8 mouse cellular contexts compared by ENCODE assay signal in the genomic region with DNA sequence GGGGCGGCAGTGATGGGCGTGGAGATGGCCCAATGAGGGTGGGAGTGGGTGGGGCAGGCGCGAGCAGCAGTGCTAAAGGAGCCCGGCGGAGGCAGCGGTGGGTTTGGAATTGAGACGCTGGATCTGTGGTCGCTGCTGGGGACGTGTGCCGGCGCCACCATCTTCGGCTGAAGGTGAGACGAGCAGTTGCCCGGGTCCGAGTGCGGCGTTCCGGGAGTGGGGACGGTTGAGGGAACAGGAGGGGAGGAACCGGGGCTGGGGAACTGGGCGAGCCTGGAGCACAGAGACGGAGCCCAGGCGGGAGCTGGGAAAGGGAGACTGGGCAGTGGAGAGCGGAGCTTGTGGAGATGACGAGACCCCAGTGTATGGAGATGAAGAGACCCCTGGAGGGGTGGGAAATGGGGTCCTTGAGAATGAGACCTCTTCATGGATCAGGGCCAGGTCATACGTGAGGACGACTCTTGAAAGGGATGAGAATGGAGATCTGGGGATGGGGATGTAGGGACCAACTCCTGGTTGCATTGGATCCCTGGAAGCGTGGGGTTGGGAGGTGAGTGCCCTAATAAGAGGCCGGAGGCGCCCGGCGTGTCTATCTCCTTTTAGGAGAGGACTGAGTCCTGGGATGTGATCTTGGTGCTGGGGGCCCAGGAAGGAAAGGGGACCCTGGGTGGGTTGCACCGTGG. TPM values are rescaled to one million over a fixed set of nuclear protein-coding genes. Genes with fewer than 3 reads are reported as not detected.
A peak's percentile ranks its signal among the peaks of the same experiment; 100 is the strongest.
DNase-seq lines count a peak whose midpoint lies in the region; ATAC-seq and TF ChIP-seq lines count a peak whose summit lies in the region.

No protein-coding gene starts in this region.

- H3K36me3 ChIP-seq in embryonic facial prominence, embryonic 15.5 days, result no peaks in the 10 kb centered on the region
- no peaks in the 10 kb centered on the region for H3K36me3 ChIP-seq in midbrain, postnatal 0 days (ENCODE audit: insufficient read depth, low read length)

- H3K4me1 ChIP-seq in embryonic facial prominence, embryonic 15.5 days, result peaks cover 13% of the 10 kb centered on the region; the same call in 1 of the 2 replicates
- H3K4me1 ChIP-seq in midbrain, postnatal 0 days (ENCODE audit: insufficient read depth, low read length), result peaks cover 6% of the 10 kb centered on the region

- TF ChIP-seq CTCF in midbrain, postnatal 0 days (IDR thresholded peaks at IDR 0.05), result peak; percentile 55

- peak; percentile 15 to 17 for DNase-seq in left cerebral cortex, adult 18-20 months (ENCODE audit: low spot score in 2 of 2)
- no peak for DNase-seq in left cerebral cortex, adult 9 months (ENCODE audit: low spot score in 2 of 2)
- DNase-seq in adrenal gland, postnatal 10 days, result peak; percentile 35
- DNase-seq in kidney, postnatal 10 days, result peak; percentile 50
- DNase-seq in midbrain, postnatal 0 days (ENCODE audit: low spot score), result peak; percentile 32
- DNase-seq in adipocyte (ENCODE audit: low spot score), result no peak
- DNase-seq in frontal cortex, postnatal 10 days (ENCODE audit: low spot score in 2 of 2), result no peak

- H3K4me3 ChIP-seq in embryonic facial prominence, embryonic 15.5 days (replicated peaks), result peak overlapping the region; percentile 74
- H3K4me3 ChIP-seq in midbrain, postnatal 0 days (ENCODE audit: low read depth, low read length), result peak overlapping the region; percentile 94

- peak; percentile 8 for ATAC-seq in embryonic facial prominence, embryonic 15.5 days (ENCODE audit: insufficient number of reproducible peaks, low FRiP score, low TSS enrichment, low read depth)
- no peak; the same call in 1 of the 2 replicates for ATAC-seq in midbrain, postnatal 0 days (ENCODE audit: low FRiP score)

- H3K27me3 ChIP-seq in embryonic facial prominence, embryonic 15.5 days, result no peaks in the 10 kb centered on the region
- H3K27me3 ChIP-seq in midbrain, postnatal 0 days (ENCODE audit: insufficient read depth, low read length), result no peaks in the 10 kb centered on the region

- WGBS in embryonic facial prominence, embryonic 15.5 days, result under 1% methylated on average over 32 of the region's 34 CpGs
- WGBS in midbrain, postnatal 0 days, result 1% methylated on average over 34 of the region's 34 CpGs

- H3K27ac ChIP-seq in embryonic facial prominence, embryonic 15.5 days (replicated peaks), result peak overlapping the region; percentile 93
- H3K27ac ChIP-seq in midbrain, postnatal 0 days (ENCODE audit: low read depth, low read length), result peak overlapping the region; percentile 94

- H3K9me3 ChIP-seq in embryonic facial prominence, embryonic 15.5 days (replicated peaks), result no peaks in the 10 kb centered on the region
- no peaks in the 10 kb centered on the region for H3K9me3 ChIP-seq in midbrain, postnatal 0 days (ENCODE audit: low read length)

- peak overlapping the region; percentile 91 for H3K4me2 ChIP-seq in embryonic facial prominence, embryonic 15.5 days (replicated peaks)
- H3K4me2 ChIP-seq in midbrain, postnatal 0 days (ENCODE audit: low read depth, low read length, poor library complexity, severe bottlenecking), result peak overlapping the region; percentile 63

- H3K9ac ChIP-seq in embryonic facial prominence, embryonic 15.5 days, result peak overlapping the region; percentile 91
- H3K9ac ChIP-seq in midbrain, postnatal 0 days (replicated peaks; ENCODE audit: low read length, poor library complexity, severe bottlenecking), result peak overlapping the region; percentile 95

RNA-seq across cellular contexts. Expression of a gene that starts 0.8 kb away (rescaled TPM):
- total RNA-seq in left cerebral cortex, adult 18-20 months (2021), result 100 to 1,000 TPM; 200 to 219 TPM
- 10 to 100 TPM; 38.9 to 48.6 TPM for total RNA-seq in adrenal gland, postnatal 10 days (2021)
- 87.8 and 94.2 TPM in 2 replicates for polyA plus RNA-seq in embryonic facial prominence, embryonic 15.5 days (2015; fragmentation: Nextera tagmentation; extraction: Ambion mirVana)
- total RNA-seq in midbrain, postnatal 0 days (2014; rRNA removed), result 212 and 217 TPM in 2 replicates
- polyA plus RNA-seq in midbrain, postnatal 0 days (2015; fragmentation: Nextera tagmentation; extraction: Ambion mirVana), result 64.8 and 68.0 TPM in 2 replicates

Comparison
In these comparisons a context has a peak if more than half of its experiments do, and no peak if none do; other contexts are left out.
1. DNase-seq: peak in left cerebral cortex, adult 18-20 months (2 of 2), adrenal gland, postnatal 10 days (single experiment), kidney, postnatal 10 days (single experiment) and midbrain, postnatal 0 days (single experiment); none in left cerebral cortex, adult 9 months (0 of 2), adipocyte (single experiment) and frontal cortex, postnatal 10 days (0 of 2).